Mouse (Mus musculus) c-Kit-negative CD71-positive TER-119-positive erythroid progenitor cells, embryonic 14.5 days (primary cell): Measurements from ENCODE around the gene Diras1.
A peak's percentile ranks its signal among the peaks of the same experiment; 100 is the strongest.
"Not testable (repeated sequence)": the region's sequence is repeated elsewhere in the genome, so short reads cannot be mapped to it uniquely, and the experiment has no call there.

Source experiments
- DNase-seq: peaks from one replicate; pipeline ENCODE4 v3.0.0-alpha.2; 2013; ENCODE audit warnings: low read depth, low spot score

Diras1 gene

DNA sequence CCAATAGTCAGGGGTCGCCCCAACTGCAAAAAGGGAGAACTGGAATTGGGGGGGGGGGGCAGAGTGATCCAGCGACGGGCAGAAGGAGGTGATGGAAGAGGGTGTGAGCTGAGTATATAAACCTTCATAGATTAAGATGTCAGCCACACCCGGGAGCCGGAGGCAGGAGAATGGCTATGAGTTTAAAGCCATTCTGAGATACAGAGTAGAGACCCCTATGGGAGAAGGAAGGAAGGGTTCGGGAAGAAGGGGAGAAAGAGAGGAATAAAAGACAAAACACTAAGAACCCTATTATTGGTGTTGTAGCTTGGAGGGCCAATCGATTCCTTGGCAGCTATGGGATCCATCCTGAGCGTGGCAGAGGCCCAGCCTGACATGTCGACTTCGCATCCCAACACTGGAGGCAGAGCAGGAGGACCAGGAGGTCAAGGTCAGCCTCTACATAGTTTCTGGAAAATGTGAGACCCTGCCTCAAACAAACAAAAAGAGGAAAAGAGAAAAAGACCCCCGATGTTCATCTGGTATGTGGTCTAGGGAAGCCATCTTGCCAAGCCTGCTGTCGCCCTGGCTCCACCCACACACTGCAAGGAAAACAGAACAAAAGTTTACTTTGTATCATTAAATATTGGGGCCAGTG, at the start of gene Diras1:
TSS of gene Diras1 (minus strand) at position 24 of the 637 bp plus-strand sequence.
- DNase-seq, result no peak

GRCm38 (mm10) chr10:81073464-81073863, 48.0 kb upstream of the Diras1 start:
- no peak for DNase-seq

- DNase-seq, result no peak
Observed at GRCm38 (mm10) chr10:81072290-81072689, 46.8 kb upstream of the Diras1 start.

GRCm38 (mm10) chr10:81069836-81070235, 44.4 kb upstream of the Diras1 start, which contains the start of gene Thop1:
TSS of gene Thop1 (plus strand) at chr10:81070035.
- peak; percentile 96 for DNase-seq

DNA sequence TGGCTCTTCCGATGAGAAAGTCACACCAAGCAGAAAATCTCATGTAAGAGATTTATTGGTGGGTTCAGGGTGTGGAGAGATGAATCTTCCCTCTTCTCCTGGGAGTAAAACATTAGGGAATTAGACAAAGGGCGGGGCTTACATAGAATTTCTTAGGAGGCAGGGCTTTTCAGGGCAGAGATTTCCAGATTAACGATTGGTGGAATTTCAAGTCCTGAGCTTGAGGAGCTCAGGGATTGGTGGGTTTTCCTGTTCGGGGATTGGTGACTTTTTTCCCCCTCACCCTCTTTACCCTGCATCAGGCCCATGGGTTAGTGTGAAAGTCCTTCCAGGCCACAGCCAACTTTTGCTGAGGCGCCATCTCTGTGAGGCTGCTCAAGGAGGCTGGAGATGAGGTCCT, 43.2 kb upstream of the Diras1 start:
- DNase-seq, result no peak

DNA sequence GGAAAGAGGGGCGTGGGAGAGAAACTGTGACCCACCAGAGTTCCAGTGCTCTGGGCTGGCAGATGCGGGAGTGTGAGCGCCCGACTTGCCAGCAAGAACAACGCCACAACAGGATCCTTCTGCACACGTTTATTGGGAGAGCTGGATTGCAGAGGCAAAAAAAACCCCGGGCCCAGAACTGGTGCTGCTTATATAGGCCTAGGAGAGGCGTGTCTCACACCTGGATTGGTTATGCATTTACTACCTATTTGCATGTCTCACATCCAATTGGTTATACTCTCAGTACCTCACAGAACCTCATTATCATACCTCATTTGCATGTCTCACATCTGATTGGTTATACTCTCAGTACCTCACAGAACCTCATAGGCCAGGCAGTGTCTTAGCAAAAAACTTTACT, 39.1 kb upstream of the Diras1 start:
- DNase-seq, result not testable (repeated sequence)

GRCm38 (mm10) chr10:81062710-81063109, 37.2 kb upstream of the Diras1 start:
- no peak for DNase-seq

GRCm38 (mm10) chr10:81059603-81060543, 34.4 kb upstream of the Diras1 start, which contains the start of gene Sgta:
TSS of gene Sgta (minus strand) at chr10:81060181.
- DNase-seq, result peak; percentile 94

GRCm38 (mm10) chr10:81058896-81059295, 33.4 kb upstream of the Diras1 start:
- no peak for DNase-seq

GRCm38 (mm10) chr10:81057406-81058130, 32.1 kb upstream of the Diras1 start:
- DNase-seq, result no peak

DNA sequence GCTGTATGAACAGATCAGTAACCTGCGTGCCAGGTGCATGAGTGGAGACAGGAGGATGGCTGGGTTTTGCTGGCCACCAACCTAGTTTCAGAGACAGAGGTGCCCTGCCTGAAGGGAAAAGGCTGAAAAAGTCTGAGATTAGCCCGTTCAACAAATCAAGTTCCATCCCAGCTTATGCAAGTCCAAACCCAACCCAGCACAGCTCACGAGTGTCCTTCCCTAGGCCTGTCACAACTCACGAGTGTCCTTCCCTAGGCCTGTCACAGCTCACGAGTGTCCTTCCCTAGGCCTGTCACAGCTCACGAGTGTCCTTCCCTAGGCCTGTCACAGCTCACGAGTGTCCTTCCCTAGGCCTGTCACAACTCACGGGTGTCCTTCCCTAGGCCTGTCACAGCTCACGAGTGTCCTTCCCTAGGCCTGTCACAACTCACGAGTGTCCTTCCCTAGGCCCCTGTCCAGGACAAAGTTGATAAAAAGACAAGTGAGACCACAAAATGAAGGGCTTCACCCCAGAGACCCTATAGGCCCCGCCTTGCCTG, 30.4 kb upstream of the Diras1 start:
- not testable (repeated sequence) for DNase-seq

DNA sequence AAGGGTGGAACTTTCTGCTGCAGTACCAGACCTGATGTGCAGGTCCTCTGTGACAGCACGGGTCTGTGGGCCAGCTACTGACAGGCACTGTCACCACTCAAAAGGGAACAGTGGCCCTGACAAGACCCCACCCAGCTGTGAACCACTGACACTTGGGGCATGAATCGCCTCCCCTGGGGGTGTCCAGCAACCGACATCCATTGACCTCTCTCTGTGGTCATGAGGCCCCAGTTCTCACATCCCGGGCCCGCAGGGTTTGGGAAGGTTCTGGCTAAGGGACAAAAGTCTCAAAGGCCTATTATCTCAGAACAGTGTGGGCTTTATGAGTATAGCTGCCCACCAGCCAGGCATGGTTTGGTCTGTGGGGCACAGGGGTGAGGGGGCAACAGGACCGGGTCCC, 29.7 kb upstream of the Diras1 start:
- DNase-seq, result no peak

DNA sequence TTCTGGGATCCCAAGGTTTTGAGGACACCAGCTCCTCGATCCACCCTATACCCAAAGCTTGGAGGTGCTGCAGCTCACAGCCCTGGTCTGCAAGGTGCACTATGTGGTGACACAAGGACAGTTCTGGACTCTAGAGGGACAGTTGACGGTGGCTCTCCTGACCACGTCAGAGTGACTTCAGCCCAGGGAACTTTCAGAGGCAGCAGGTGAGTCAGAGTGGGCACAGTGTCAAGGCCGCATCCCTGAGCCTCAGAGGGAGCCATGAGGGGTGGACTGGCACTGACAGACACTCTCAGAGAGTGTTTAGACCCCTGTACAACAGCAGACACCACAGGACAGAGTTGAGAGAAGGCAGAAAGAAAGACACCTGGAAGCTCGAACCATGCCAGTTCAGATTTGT, 27.1 kb upstream of the Diras1 start:
- no peak for DNase-seq

- no peak for DNase-seq
Observed at GRCm38 (mm10) chr10:81051133-81051532, 25.7 kb upstream of the Diras1 start.

DNA sequence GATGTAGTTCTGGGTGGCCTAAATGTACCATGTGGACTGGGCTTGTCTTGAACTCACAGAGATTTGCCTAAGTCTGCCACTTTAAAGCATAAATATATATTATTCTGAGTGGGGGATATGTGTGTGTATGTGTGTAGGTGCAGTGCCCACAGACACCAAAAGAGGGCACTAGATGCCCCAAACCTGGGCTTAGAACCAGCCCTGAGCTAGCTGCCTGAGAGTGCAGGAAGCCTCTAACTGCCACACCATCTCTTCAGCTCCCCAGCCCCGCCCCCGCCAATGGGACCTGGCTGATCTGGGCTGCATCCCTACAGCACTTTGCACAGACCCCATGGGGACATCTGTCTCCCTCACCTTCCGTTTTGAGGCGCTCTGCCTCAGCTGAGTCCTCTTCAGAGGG, 25.2 kb upstream of the Diras1 start:
- no peak for DNase-seq

DNA sequence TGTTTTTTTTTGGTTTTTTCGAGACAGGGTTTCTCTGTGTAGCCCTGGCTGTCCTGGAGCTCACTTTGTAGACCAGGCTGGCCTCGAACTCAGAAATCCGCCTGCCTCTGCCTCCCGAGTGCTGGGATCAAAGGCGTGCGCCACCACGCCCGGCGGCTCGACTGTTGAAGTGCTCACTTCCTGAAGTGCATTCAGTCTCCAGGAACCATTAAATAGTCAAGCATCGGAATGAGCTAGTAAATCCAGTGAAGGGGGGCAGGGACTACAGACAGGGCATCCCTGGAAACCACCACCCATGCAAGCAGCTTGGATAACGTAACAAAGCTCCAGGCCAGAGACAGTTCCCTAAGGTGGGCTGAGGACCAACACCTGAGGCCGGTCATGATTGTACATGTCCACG, 19.8 kb upstream of the Diras1 start:
- not testable (repeated sequence) for DNase-seq

DNA sequence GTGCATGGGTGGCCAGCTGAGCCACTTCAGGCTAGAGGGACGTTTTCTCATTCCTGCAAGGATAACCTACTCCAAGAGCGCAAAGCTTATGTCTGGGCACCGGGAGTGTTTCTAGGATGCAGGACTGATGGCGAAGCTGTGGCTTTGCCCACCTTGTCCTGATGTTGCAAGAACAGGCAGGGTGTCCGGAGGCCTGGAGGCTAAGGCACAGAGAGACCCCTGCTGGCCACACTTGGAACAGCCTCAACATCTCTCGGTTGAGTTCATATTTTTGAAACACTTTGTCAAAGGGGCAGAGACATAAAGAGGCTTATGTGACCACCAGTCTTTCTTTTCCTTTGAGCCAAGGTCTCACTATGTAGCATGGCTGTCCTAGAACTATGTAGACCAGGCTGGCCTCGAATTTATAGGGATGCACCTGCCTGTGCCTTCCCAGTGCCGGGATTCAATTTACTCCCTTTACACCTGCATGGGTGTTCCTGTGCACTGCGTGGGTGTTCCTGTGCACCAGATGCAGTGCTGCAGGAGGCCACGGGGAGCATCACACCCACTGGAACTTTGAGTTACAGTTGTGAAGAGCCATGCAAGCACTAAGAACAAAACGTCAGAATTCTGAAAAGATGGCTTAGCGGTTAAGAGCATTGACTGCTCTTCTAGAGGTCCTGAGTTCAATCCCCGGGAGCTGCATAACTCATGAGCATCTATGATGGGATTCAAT, 16.2 kb upstream of the Diras1 start:
- peak; percentile 42 for DNase-seq

- peak; percentile 96 for DNase-seq
Observed at GRCm38 (mm10) chr10:81036988-81037580, 11.6 kb upstream of the Diras1 start, which contains the start of gene Slc39a3. TSS of gene Slc39a3 (minus strand) at chr10:81037426.

DNA sequence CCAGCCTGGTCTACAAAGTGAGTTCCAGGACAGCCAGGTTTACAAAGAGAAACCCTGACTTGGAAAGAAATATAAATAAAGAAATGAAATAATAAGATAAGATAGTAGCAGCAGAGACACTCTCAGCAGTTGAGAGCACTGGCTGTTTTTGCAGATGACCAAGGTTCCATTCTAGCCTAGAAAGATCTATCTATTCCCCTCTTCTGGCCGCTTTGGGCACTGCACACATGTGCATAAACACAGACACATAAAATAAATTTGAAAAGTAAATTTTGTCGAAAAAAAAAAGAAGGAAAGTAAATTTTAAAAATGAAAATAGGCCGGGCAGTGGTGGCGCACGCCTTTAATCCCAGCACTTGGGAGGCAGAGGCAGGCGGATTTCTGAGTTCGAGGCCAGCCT, 10.8 kb upstream of the Diras1 start:
- no peak for DNase-seq

DNA sequence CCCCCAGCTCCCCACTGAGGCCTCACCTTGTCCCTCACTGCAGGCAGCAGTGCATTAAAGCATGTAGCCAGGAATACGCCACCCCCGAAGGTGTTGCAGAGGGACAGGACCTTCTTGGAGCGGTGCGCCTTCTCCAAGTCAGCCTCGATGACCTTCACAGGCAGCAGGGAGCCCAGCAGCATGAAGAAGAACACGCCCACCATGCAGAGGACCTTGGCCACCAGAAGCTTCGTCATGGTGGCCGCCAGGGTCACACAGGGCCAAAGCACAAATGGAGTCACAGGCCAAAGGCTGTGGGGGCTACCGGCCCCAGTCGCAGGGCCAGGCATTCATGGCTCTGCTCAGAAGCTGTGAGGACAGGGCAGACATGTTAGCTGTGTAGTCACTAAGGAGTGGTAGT, 8.1 kb upstream of the Diras1 start:
- DNase-seq, result no peak

GRCm38 (mm10) chr10:81029031-81029430, 3.6 kb upstream of the Diras1 start:
- DNase-seq, result no peak
